Mouse (Mus musculus): ENCODE results near the gene Pnp. TPM values are rescaled to one million over a fixed set of nuclear protein-coding genes. Genes with fewer than 3 reads are reported as not detected.
"Not testable (repeated sequence)": the region's sequence is repeated elsewhere in the genome, so short reads cannot be mapped to it uniquely, and the experiment has no call there.

Pnp gene
- polyA plus RNA-seq, 1 experiment: 219 TPM

- TF ChIP-seq POLR2A (IDR thresholded peaks at IDR 0.05; ENCODE audit: borderline replicate concordance, low read depth, low read length) (no peak), CTCF (IDR thresholded peaks at IDR 0.05; ENCODE audit: low read depth, low read length) (no peak)
- H3K27ac ChIP-seq (ENCODE audit: insufficient read depth, low read depth, low read length): no peak overlapping the region
- peaks cover 26% of the 10 kb centered on the region for H3K4me1 ChIP-seq (ENCODE audit: control insufficient read depth, insufficient read depth, low read length)
- H3K4me3 ChIP-seq (ENCODE audit: insufficient read depth, low read length): no peak overlapping the region
These were observed 26.7 kb upstream of the Pnp start for GRCm38 (mm10) chr14:50903973-50904827.

GRCm38 (mm10) chr14:50904828-50905129 is 26.1 kb upstream of the Pnp start:
- Histone ChIP-seq H3K4me1 (ENCODE audit: control insufficient read depth, insufficient read depth, low read length) (peaks cover 30% of the 10 kb centered on the region), H3K4me3 (ENCODE audit: insufficient read depth, low read length) (no peak overlapping the region), H3K27ac (ENCODE audit: insufficient read depth, low read depth, low read length) (no peak overlapping the region)
- TF ChIP-seq CTCF (IDR thresholded peaks at IDR 0.05; ENCODE audit: low read depth, low read length) (no peak), POLR2A (IDR thresholded peaks at IDR 0.05; ENCODE audit: borderline replicate concordance, low read depth, low read length) (no peak)

GRCm38 (mm10) chr14:50905327-50905726 is 25.6 kb upstream of the Pnp start:
- not testable (repeated sequence) for H3K4me3 ChIP-seq (ENCODE audit: insufficient read depth, low read length); H3K27ac ChIP-seq (ENCODE audit: insufficient read depth, low read depth, low read length)
- peaks cover 33% of the 10 kb centered on the region for H3K4me1 ChIP-seq (ENCODE audit: control insufficient read depth, insufficient read depth, low read length)

GRCm38 (mm10) chr14:50908126-50908525 is 22.8 kb upstream of the Pnp start:
- H3K27ac ChIP-seq (ENCODE audit: insufficient read depth, low read depth, low read length): peak overlapping the region; percentile 56
- no peak overlapping the region for H3K4me3 ChIP-seq (ENCODE audit: insufficient read depth, low read length)
- no peak for TF ChIP-seq CTCF (IDR thresholded peaks at IDR 0.05; ENCODE audit: low read depth, low read length)
- no peak for TF ChIP-seq POLR2A (IDR thresholded peaks at IDR 0.05; ENCODE audit: borderline replicate concordance, low read depth, low read length)
- peaks cover 36% of the 10 kb centered on the region for H3K4me1 ChIP-seq (ENCODE audit: control insufficient read depth, insufficient read depth, low read length)

GRCm38 (mm10) chr14:50911356-50911755 is 19.5 kb upstream of the Pnp start:
- Histone ChIP-seq H3K4me1 (ENCODE audit: control insufficient read depth, insufficient read depth, low read length) (peaks cover 28% of the 10 kb centered on the region), H3K4me3 (ENCODE audit: insufficient read depth, low read length) (no peak overlapping the region), H3K27ac (ENCODE audit: insufficient read depth, low read depth, low read length) (no peak overlapping the region)
- TF ChIP-seq CTCF (IDR thresholded peaks at IDR 0.05; ENCODE audit: low read depth, low read length) (no peak), POLR2A (IDR thresholded peaks at IDR 0.05; ENCODE audit: borderline replicate concordance, low read depth, low read length) (no peak)

- H3K27ac ChIP-seq (ENCODE audit: insufficient read depth, low read depth, low read length); H3K4me1 ChIP-seq (ENCODE audit: control insufficient read depth, insufficient read depth, low read length): not testable (repeated sequence)
- peak overlapping the region; percentile 24 for H3K4me3 ChIP-seq (ENCODE audit: insufficient read depth, low read length)
These were observed 7.4 kb upstream of the Pnp start for GRCm38 (mm10) chr14:50923437-50923836.

GRCm38 (mm10) chr14:50924281-50925064 is 6.4 kb upstream of the Pnp start, which contains the start of the genes Osgep and Apex1:
TSS of gene Osgep (minus strand) at chr14:50924893.
TSS of gene Apex1 (plus strand) at chr14:50924968.
- H3K4me1 ChIP-seq (ENCODE audit: control insufficient read depth, insufficient read depth, low read length): peaks cover 17% of the 10 kb centered on the region
- TF ChIP-seq CTCF (IDR thresholded peaks at IDR 0.05; ENCODE audit: low read depth, low read length): no peak
- TF ChIP-seq POLR2A (IDR thresholded peaks at IDR 0.05; ENCODE audit: borderline replicate concordance, low read depth, low read length): no peak
- peak within 1 kb of the TSS; percentile 87 for H3K27ac ChIP-seq (ENCODE audit: insufficient read depth, low read depth, low read length)
- peak within 1 kb of the TSS; percentile 82 for H3K4me3 ChIP-seq (ENCODE audit: insufficient read depth, low read length)

- Histone ChIP-seq H3K4me1 (ENCODE audit: control insufficient read depth, insufficient read depth, low read length) (peaks cover 17% of the 10 kb centered on the region), H3K4me3 (ENCODE audit: insufficient read depth, low read length) (peak overlapping the region; percentile 82), H3K27ac (ENCODE audit: insufficient read depth, low read depth, low read length) (peak overlapping the region; percentile 75)
- TF ChIP-seq CTCF (IDR thresholded peaks at IDR 0.05; ENCODE audit: low read depth, low read length) (no peak), POLR2A (IDR thresholded peaks at IDR 0.05; ENCODE audit: borderline replicate concordance, low read depth, low read length) (no peak)
These were observed 5.6 kb upstream of the Pnp start for GRCm38 (mm10) chr14:50925111-50925920.

GRCm38 (mm10) chr14:50927366-50927765 is 3.5 kb upstream of the Pnp start:
- Histone ChIP-seq H3K27ac (ENCODE audit: insufficient read depth, low read depth, low read length) (no peak overlapping the region), H3K4me1 (ENCODE audit: control insufficient read depth, insufficient read depth, low read length) (peaks cover 22% of the 10 kb centered on the region)
- TF ChIP-seq POLR2A (IDR thresholded peaks at IDR 0.05; ENCODE audit: borderline replicate concordance, low read depth, low read length): no peak
- no peak for TF ChIP-seq CTCF (IDR thresholded peaks at IDR 0.05; ENCODE audit: low read depth, low read length)

More at GRCm38 (mm10) chr14:50927366-50927765, 3.5 kb upstream of the Pnp start:
- no peak overlapping the region for H3K4me3 ChIP-seq (ENCODE audit: insufficient read depth, low read length)
